Mouse (Mus musculus): ENCODE measurements around the gene Ngp. TPM values are rescaled to one million over a fixed set of nuclear protein-coding genes. Genes with fewer than 3 reads are reported as not detected.
"Not testable (repeated sequence)": the region's sequence is repeated elsewhere in the genome, so short reads cannot be mapped to it uniquely, and the experiment has no call there.

The Ngp gene
- polyA plus RNA-seq (2012; rRNA removed): 1.5 and 3.8 TPM in 2 replicates
- polyA plus RNA-seq (2014; fragmentation: Nextera tagmentation; extraction: Ambion mirVana): 2.2 and 5.9 TPM in 2 replicates

DNA sequence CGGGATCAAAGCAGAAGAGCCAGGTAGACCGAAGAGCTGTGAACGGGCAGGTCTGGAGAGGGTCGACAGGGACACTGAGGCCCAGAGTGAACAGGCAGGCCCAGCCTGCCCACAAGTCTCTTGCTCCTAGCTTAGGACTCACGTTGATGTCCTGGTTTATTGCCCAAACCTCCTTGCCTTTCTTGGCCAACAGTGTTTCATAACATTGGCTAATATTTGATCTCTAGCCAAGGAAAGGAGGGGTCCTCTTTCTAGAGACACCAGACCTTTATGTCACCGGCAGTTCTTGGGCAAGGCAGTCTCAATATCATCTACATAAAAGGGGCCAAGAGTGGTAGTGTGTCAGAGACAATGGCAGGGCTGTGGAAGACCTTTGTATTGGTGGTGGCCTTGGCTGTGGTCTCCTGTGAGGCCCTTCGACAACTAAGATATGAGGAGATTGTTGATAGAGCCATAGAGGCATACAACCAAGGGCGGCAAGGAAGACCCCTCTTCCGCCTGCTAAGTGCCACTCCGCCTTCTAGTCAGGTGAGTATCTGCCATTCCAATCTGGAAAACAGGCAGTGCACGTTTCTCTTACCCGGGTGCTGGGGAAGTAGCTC lies at the start of gene Ngp:
TSS of gene Ngp (plus strand) at position 237 of the 602 bp plus-strand sequence.
- no peak for TF ChIP-seq POLR2A (IDR thresholded peaks at IDR 0.05; ENCODE audit: borderline replicate concordance, extremely low read depth, insufficient read depth, insufficient read length)
- no peak within 1 kb of the TSS for H3K4me3 ChIP-seq (replicated peaks; ENCODE audit: low read length)
- WGBS: 87% methylated on average over 12 of the region's 12 CpGs
- H3K36me3 ChIP-seq (ENCODE audit: control insufficient read depth, insufficient read depth, low read length): no peaks in the 10 kb centered on the region
- H3K27ac ChIP-seq (replicated peaks; ENCODE audit: low read depth, low read length): no peak within 1 kb of the TSS
- ATAC-seq (ENCODE audit: low FRiP score, low read depth) (no peak), DNase-seq (ENCODE audit: low spot score) (no peak)
- no peak within 1 kb of the TSS for H3K9ac ChIP-seq (ENCODE audit: low read depth, low read length, severe bottlenecking)
- no peaks in the 10 kb centered on the region for H3K4me1 ChIP-seq (ENCODE audit: control insufficient read depth, insufficient read depth, low read length)
- no peaks in the 10 kb centered on the region for H3K9me3 ChIP-seq (ENCODE audit: control insufficient read depth, low read length)
- H3K27me3 ChIP-seq (ENCODE audit: control insufficient read depth, insufficient read depth, low read length): no peaks in the 10 kb centered on the region
- H3K4me2 ChIP-seq (replicated peaks; ENCODE audit: low read depth, low read length, severe bottlenecking): no peak within 1 kb of the TSS

DNA sequence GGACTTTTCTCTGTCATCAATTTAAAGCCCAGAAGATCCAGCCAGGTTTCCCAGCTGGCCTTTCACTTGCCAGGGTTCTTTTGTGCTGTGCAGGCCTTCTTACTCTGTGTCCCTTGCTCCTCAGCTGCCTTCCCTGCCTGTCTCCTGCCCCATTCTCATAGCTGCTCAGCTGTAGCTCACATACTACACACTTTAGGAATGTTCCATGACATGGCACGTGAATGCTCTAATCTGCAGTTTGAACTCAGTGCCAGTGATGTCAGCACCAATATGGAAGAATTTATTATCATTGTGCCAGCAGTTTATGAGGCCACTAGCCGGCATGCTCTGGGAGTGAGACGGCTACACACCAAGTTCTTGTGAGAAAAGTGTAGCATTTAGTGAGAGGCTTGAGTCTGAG lies 49.7 kb upstream of the Ngp start:
- DNase-seq (ENCODE audit: low spot score): no peak
- H3K9me3 ChIP-seq (ENCODE audit: control insufficient read depth, low read length): no peaks in the 10 kb centered on the region
- WGBS: 74% methylated on average over 3 of the region's 3 CpGs
- no peaks in the 10 kb centered on the region for H3K27me3 ChIP-seq (ENCODE audit: control insufficient read depth, insufficient read depth, low read length)
- no peak overlapping the region for H3K4me2 ChIP-seq (replicated peaks; ENCODE audit: low read depth, low read length, severe bottlenecking)
- TF ChIP-seq POLR2A (IDR thresholded peaks at IDR 0.05; ENCODE audit: borderline replicate concordance, extremely low read depth, insufficient read depth, insufficient read length): no peak
- no peak overlapping the region for H3K27ac ChIP-seq (replicated peaks; ENCODE audit: low read depth, low read length)
- no peak for ATAC-seq (ENCODE audit: low FRiP score, low read depth)
- peaks cover 33% of the 10 kb centered on the region for H3K36me3 ChIP-seq (ENCODE audit: control insufficient read depth, insufficient read depth, low read length)
- H3K9ac ChIP-seq (ENCODE audit: low read depth, low read length, severe bottlenecking): no peak overlapping the region
- no peaks in the 10 kb centered on the region for H3K4me1 ChIP-seq (ENCODE audit: control insufficient read depth, insufficient read depth, low read length)
- H3K4me3 ChIP-seq (replicated peaks; ENCODE audit: low read length): no peak overlapping the region

DNA sequence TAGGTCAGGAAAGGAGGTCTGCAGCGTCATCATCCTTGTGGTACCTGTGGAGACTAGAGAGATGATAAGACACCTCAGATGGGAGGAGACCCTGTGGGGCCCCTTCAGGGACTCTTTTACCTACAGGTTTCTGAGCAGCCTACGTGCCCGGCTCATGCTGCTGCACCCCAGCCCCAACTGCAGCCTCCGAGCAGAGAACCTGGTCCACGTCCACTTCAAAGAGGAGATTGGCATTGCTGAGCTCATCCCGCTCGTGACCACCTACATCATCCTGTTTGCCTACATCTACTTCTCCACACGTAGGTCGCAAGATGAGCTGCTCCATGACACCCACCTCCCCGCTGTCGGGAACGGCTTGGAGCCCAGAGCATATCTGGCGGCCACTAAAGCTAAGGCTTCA lies 45.7 kb upstream of the Ngp start:
- no peaks in the 10 kb centered on the region for H3K9me3 ChIP-seq (ENCODE audit: control insufficient read depth, low read length)
- no peaks in the 10 kb centered on the region for H3K4me1 ChIP-seq (ENCODE audit: control insufficient read depth, insufficient read depth, low read length)
- no peak overlapping the region for H3K4me3 ChIP-seq (replicated peaks; ENCODE audit: low read length)
- peaks cover 55% of the 10 kb centered on the region for H3K36me3 ChIP-seq (ENCODE audit: control insufficient read depth, insufficient read depth, low read length)
- TF ChIP-seq POLR2A (IDR thresholded peaks at IDR 0.05; ENCODE audit: borderline replicate concordance, extremely low read depth, insufficient read depth, insufficient read length): no peak
- WGBS: 93% methylated on average over 13 of the region's 13 CpGs
- no peak for DNase-seq (ENCODE audit: low spot score)
- no peak for ATAC-seq (ENCODE audit: low FRiP score, low read depth)
- no peaks in the 10 kb centered on the region for H3K27me3 ChIP-seq (ENCODE audit: control insufficient read depth, insufficient read depth, low read length)
- H3K4me2 ChIP-seq (replicated peaks; ENCODE audit: low read depth, low read length, severe bottlenecking): no peak overlapping the region
- no peak overlapping the region for H3K9ac ChIP-seq (ENCODE audit: low read depth, low read length, severe bottlenecking)
- H3K27ac ChIP-seq (replicated peaks; ENCODE audit: low read depth, low read length): no peak overlapping the region

DNA sequence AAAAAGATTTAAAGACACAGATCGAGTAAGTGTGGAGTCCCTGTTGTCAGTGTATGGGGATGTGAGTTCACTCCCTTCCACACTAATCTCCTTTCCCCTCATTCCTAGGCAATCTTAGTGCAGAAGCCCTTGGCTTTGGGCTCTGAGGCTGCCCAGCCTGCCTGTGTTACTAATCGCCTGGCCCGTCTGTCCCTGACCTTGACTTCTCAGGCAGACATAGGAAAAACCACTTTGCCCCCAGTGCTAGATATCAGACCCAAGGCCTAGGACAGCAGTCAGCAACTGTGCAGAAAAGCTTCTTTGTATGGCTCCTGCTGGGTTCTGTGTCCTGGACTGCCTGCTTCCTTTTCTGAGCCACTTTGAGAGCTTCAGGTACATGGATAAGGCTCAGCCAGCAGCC lies 43.9 kb upstream of the Ngp start:
- H3K27me3 ChIP-seq (ENCODE audit: control insufficient read depth, insufficient read depth, low read length): no peaks in the 10 kb centered on the region
- H3K4me3 ChIP-seq (replicated peaks; ENCODE audit: low read length): no peak overlapping the region
- no peak overlapping the region for H3K9ac ChIP-seq (ENCODE audit: low read depth, low read length, severe bottlenecking)
- H3K4me1 ChIP-seq (ENCODE audit: control insufficient read depth, insufficient read depth, low read length): no peaks in the 10 kb centered on the region
- 89% methylated on average over 3 of the region's 3 CpGs for WGBS
- DNase-seq (ENCODE audit: low spot score) (no peak), ATAC-seq (ENCODE audit: low FRiP score, low read depth) (no peak)
- no peaks in the 10 kb centered on the region for H3K9me3 ChIP-seq (ENCODE audit: control insufficient read depth, low read length)
- TF ChIP-seq POLR2A (IDR thresholded peaks at IDR 0.05; ENCODE audit: borderline replicate concordance, extremely low read depth, insufficient read depth, insufficient read length): no peak
- no peak overlapping the region for H3K4me2 ChIP-seq (replicated peaks; ENCODE audit: low read depth, low read length, severe bottlenecking)
- H3K36me3 ChIP-seq (ENCODE audit: control insufficient read depth, insufficient read depth, low read length): peaks cover 68% of the 10 kb centered on the region
- no peak overlapping the region for H3K27ac ChIP-seq (replicated peaks; ENCODE audit: low read depth, low read length)

DNA sequence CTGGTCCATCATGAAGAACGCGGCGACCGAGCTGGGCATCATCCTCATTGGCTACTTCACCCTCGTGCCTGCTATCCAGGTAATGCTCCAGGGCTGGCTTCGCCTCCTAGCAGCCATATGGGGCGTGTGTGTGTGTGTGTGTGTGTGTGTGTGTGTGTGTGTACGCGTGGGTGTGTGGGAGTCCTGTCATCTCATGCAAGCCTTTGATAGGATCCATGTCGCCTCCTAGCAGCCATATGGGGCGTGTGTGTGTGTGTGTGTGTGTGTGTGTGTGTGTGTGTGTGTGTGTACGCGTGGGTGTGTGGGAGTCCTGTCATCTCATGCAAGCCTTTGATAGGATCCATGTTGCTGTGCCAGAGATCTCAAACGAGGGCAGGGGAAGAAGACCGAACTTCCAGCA lies 41.9 kb upstream of the Ngp start:
- not testable (repeated sequence) for H3K4me2 ChIP-seq (replicated peaks; ENCODE audit: low read depth, low read length, severe bottlenecking); DNase-seq (ENCODE audit: low spot score); H3K9me3 ChIP-seq (ENCODE audit: control insufficient read depth, low read length); H3K4me3 ChIP-seq (replicated peaks; ENCODE audit: low read length); H3K27ac ChIP-seq (replicated peaks; ENCODE audit: low read depth, low read length); H3K27me3 ChIP-seq (ENCODE audit: control insufficient read depth, insufficient read depth, low read length); ATAC-seq (ENCODE audit: low FRiP score, low read depth); H3K4me1 ChIP-seq (ENCODE audit: control insufficient read depth, insufficient read depth, low read length); H3K9ac ChIP-seq (ENCODE audit: low read depth, low read length, severe bottlenecking)
- 89% methylated on average over 14 of the region's 15 CpGs for WGBS
- peaks cover 75% of the 10 kb centered on the region for H3K36me3 ChIP-seq (ENCODE audit: control insufficient read depth, insufficient read depth, low read length)

DNA sequence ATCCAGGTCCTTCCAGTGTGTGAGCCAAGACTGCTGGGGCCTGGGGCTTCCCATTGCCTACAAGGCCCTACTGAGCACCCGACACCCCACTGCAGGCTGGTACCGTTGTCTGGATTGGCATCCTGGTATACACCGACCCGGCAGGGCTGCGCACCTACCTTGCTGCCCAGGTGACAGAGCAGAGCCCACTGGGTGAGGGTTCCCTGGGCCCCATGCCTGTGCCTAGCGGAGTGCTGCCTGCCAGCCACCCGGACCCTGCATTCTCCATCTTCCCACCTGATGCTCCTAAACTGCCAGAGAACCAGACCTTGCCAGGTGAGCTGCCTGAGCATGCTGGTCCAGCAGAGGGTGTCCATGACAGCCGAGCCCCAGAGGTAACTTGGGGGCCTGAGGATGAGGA lies 40.2 kb upstream of the Ngp start:
- no peaks in the 10 kb centered on the region for H3K27me3 ChIP-seq (ENCODE audit: control insufficient read depth, insufficient read depth, low read length)
- H3K9me3 ChIP-seq (ENCODE audit: control insufficient read depth, low read length): no peaks in the 10 kb centered on the region
- 100% methylated on average over 8 of the region's 8 CpGs for WGBS
- DNase-seq (ENCODE audit: low spot score) (no peak), ATAC-seq (ENCODE audit: low FRiP score, low read depth) (no peak)
- H3K27ac ChIP-seq (replicated peaks; ENCODE audit: low read depth, low read length): no peak overlapping the region
- H3K4me1 ChIP-seq (ENCODE audit: control insufficient read depth, insufficient read depth, low read length): no peaks in the 10 kb centered on the region
- H3K36me3 ChIP-seq (ENCODE audit: control insufficient read depth, insufficient read depth, low read length): peaks cover 75% of the 10 kb centered on the region
- no peak overlapping the region for H3K4me2 ChIP-seq (replicated peaks; ENCODE audit: low read depth, low read length, severe bottlenecking)
- H3K4me3 ChIP-seq (replicated peaks; ENCODE audit: low read length): no peak overlapping the region
- no peak for TF ChIP-seq POLR2A (IDR thresholded peaks at IDR 0.05; ENCODE audit: borderline replicate concordance, extremely low read depth, insufficient read depth, insufficient read length)
- H3K9ac ChIP-seq (ENCODE audit: low read depth, low read length, severe bottlenecking): no peak overlapping the region
